Mouse (Mus musculus) splenic B cell, adult 2 months (primary cell): ENCODE results near the gene Lefty2.

Source experiments
- DNase-seq: peaks from one replicate; pipeline ENCODE4 v3.0.0-alpha.2; 2011; ENCODE audit warnings: low read depth, low spot score
- H3K27me3 ChIP-seq: 2 replicates; pipeline ENCODE4 v1.6.1; 2012; ENCODE audit warnings: mild to moderate bottlenecking, low read length, moderate library complexity, mixed read lengths; ENCODE audit not compliant: control insufficient read depth, poor library complexity, insufficient read depth, severe bottlenecking
- H3K36me3 ChIP-seq: 2 replicates; pipeline ENCODE4 v1.6.1; 2012; ENCODE audit warnings: mild to moderate bottlenecking, low read length, moderate library complexity, mixed read lengths; ENCODE audit not compliant: control insufficient read depth, poor library complexity, insufficient read depth, severe bottlenecking

The Lefty2 gene

DNA sequence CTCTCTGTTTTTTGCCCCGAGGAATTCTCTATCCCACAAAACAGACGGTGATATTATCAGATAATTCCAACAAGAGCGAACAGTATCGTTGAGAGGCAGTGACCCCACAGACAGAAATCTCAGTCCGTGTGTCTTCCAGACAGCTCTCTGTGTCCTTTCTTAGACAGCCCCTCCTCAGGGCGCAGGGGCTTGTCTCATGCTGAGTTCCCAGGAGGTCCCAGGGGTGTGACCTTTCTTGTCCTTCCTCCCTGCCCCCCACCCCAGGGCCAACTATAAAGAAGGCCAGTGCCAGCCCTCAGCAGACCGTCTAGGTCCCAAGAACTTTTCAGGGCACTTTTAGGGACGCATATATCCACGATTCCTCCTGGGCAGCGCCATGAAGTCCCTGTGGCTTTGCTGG is at the start of gene Lefty2:
TSS of gene Lefty2 (plus strand) at position 301 of the 400 bp plus-strand sequence.
- Histone ChIP-seq H3K36me3 (no peaks in the 10 kb centered on the region), H3K27me3 (no peaks in the 10 kb centered on the region)
- no peak for DNase-seq

DNA sequence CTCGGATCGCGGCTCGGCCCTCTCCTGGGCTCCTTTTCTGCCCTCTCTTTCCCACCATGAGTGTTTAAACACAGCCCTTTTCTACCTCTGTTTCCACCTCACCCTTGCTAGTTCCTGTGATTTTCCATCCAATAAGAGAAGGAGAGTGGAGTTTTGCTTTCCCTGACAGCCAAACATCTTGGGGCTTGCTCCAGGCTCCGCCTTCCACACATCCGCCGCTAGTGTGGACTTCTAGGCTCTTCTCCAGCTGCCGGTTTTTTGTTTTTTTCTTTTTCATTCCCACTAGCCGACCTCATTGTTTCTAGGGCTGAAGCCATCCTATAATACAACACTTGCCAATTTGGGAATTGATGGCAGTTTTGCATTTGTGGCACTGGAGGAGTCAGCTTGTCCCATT is 44.8 kb upstream of the Lefty2 start:
- Histone ChIP-seq H3K36me3 (no peaks in the 10 kb centered on the region), H3K27me3 (no peaks in the 10 kb centered on the region)
- DNase-seq = peak; percentile 54

DNA sequence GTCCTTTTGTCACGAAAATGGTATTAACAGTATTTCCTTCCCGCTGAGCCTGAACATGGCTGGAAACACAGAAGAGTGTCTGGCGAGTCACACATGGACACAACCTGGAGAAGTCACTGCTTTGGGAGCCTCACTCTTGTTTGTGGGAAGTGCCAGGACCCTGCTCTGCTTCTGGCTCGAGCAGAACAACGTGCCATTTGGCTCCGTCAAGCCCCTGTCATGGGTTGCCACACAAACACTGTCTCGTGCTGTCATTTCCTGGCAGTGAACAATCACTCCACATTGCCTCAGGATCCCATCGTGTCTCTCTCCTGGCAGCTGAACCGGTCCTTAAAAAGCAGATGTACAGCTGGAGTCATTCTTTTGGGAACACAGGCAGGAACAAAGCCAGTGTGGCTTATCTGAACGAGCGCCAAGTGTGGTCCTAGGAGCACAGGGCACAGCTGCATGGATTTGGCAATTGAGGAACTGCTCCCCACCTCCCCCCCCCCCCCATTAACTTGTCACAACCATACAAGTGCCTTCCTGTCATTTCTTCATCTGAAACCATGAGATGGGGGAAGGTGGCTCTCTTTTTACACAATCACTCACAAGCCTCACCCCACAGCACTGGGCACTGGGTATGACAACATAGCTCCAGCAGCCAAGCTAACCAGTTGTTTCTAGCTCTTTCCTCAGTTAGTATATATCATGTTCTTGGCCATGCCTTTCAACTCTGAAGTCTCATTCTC is 44.2 kb upstream of the Lefty2 start:
- H3K36me3 ChIP-seq = no peaks in the 10 kb centered on the region
- DNase-seq = peak; percentile 86
- H3K27me3 ChIP-seq = no peaks in the 10 kb centered on the region

DNA sequence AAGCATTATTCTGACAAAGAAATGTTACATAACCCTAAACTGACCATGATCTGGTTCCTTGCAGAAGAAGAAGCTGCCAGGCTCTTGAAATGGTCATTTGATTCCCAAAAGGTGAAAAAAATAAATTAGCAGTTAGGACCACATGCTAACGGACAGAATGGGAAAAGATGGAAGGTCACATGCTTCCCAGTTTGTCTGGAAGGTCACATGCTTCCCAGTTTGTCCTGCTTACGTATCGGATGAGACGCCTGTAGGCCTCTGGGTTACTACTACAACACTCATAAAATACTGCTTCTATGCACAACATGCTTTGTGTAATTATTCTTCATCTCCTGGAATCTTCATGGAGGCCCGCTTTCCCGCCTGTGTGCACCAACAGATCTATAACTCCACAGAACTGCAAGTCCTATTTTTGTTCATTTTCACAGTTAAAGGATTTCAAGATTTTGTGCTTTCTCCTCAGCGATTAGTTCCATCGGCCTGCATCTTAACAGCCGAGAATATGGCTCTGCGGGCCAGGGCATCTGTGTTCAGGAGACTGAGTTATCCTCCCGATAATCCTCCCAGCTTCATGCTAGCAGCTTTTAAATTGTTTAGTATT is 43.1 kb upstream of the Lefty2 start:
- no peak for DNase-seq
- no peaks in the 10 kb centered on the region for H3K27me3 ChIP-seq
- H3K36me3 ChIP-seq = 0 out of 2 replicates have a peak, but pooled peaks cover 3% of the 10 kb centered on the region

DNA sequence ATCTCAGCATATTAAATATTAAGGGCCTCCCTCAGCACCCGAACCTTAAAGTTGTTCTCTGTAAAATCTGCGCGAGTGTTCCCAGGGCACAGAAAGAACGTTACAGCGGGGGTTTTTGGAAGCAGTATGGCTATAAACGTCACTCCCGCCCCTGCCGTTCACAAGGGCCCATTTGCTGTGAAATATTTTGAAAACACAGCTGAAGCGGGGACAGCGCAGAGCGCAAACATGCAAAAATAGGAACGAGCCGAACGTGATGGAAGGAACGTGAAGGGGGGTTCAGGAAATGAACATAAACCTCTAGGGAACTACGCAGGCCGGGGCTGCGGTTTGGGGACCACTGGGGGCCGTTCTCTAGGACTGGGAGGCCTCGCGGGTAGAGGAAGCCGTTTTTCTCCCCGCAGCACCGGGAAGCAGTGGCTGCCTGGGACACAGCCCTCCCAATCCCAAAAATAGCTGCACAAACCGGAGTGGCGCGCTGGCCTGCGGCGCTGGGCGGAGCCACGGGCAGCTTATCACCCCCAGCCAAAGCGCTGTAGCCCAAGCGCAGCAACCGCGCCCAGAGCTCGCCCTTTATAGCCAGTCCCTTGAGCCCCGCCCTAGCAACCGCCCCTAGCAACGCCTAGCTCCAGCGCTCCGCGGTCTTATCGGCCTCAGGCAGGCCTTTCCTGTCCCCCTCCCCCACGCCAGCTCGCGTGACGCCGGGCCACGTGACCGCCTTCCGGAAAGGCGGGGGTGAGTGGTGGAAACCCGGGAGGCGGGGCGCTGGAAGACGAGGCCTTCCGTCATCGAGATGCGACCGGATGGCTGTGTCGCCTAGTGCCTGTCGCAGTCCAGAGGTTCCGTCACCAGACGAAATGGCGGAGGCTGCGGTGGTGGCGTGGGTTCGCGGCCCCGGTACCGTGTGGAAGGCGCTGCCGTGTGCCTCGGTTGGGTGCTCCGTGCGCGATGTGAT is 42.3 kb upstream of the Lefty2 start, which contains the start of gene Sde2:
TSS of gene Sde2 (plus strand) at position 812 of the 955 bp plus-strand sequence.
- DNase-seq = peak; percentile 100
- no peaks in the 10 kb centered on the region for H3K27me3 ChIP-seq

DNA sequence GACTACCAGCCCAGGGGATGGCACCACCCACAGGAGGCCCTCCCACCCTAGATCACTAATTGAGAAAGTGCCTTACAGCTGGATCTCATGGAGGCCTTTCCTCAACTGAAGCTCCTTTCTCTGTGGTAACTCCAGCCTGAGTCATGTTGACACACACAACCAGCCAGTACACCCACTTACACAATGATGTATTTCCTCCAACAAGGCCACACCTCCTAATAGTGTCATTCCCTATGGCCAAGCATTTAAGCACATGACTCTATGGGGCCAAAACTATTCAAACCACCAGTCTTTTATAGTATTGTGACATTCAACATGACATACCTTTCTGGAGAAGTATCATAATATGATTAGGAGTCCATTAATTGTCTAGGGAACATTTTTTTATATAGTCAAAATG is 34.1 kb upstream of the Lefty2 start:
- no peaks in the 10 kb centered on the region for H3K27me3 ChIP-seq
- H3K36me3 ChIP-seq = peaks cover 25% of the 10 kb centered on the region
- DNase-seq = no peak

More for the DNA sequence above, 42.3 kb upstream of the Lefty2 start, which contains the start of gene Sde2:
- 0 out of 2 replicates have a peak, but pooled peaks cover 3% of the 10 kb centered on the region for H3K36me3 ChIP-seq

DNA sequence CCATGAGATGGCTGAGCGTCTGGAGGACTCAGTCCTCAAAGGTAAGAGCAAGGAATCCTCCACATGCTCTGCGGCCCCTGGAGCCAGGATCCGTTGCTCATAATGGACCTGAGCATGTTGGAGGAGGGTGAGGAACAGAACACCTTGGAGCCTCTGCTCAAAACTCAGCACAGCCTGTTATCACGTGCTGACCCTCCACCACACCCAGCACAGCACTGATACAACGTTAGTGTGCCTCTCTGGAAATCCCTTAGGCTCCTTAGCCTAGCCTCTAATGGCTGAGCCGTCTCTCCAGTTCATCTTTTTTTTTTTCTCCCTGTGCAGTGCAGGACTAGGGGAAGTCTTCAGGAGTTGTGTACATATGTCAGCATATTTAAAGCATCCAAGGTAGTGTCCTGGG is 32.9 kb upstream of the Lefty2 start:
- H3K36me3 ChIP-seq = peaks cover 24% of the 10 kb centered on the region
- no peaks in the 10 kb centered on the region for H3K27me3 ChIP-seq
- no peak for DNase-seq

DNA sequence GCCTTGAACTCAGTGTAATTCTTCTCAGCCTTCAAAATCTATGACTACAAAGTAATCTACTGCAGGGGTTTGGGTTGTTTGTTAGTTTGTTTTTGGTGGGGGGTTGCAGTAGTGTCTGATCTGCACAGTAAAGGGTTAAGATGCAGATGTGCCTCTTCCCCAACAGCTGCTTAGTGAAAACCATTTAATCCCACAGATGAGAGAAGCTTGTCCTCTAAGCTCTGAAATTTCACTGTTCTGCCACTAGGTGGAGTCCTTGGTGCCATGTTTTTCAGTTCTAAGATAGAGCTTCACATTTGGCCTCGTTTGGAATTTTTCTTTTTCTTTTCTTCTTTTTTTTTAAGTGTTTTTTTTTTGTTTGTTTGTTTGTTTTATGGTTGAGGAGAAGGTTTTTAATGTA is 29.3 kb upstream of the Lefty2 start:
- peak; percentile 75 for DNase-seq
- no peaks in the 10 kb centered on the region for H3K27me3 ChIP-seq

DNA sequence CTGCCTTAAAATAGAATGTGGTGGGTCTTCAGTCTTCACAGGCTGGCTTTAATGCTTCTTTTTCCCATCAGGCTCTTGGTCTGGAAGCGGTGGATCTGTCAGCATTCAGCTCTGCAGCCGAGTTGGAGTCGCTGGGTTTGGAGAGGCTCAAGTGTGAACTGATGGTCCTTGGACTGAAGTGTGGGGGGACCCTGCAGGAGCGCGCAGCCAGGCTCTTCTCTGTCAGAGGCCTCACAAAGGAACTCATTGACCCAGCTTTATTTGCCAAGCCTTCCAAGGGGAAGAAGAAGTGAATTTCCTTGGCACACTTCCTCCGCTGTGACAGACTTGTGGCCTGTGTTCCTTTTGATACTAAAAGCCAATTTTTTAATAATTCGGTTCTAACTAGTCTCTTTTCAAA is 26.9 kb upstream of the Lefty2 start:
- Histone ChIP-seq H3K36me3 (peaks cover 24% of the 10 kb centered on the region), H3K27me3 (no peaks in the 10 kb centered on the region)
- no peak for DNase-seq

More for the DNA sequence above, 29.3 kb upstream of the Lefty2 start:
- H3K36me3 ChIP-seq = peaks cover 34% of the 10 kb centered on the region

DNA sequence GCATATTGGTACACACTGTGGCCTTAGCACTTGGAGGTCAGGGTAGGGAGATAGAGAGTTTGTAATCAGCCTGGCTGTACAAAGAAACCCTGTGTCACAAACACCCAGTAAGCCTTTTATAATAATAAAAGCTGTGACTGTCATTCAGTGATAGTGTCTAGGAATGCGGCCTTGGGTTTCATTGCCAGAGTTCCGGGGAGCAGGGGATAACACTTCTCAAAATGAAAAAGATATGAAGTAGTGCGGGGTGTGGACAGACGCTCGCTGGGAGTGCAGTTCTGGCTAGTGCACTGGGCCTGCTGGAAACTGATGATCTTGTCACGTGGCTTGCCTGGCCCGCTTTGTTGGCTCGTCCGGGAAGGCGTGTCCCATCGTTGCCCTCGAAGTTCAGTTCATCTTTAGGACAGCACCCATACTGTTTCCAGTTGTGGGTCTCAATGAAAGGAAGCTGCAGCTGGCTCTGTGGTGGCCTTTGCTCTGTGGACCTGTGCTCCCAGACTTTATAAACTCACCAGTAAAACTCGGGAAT is 22.7 kb upstream of the Lefty2 start:
- DNase-seq = no peak
- H3K27me3 ChIP-seq = no peaks in the 10 kb centered on the region
- peaks cover 10% of the 10 kb centered on the region for H3K36me3 ChIP-seq

DNA sequence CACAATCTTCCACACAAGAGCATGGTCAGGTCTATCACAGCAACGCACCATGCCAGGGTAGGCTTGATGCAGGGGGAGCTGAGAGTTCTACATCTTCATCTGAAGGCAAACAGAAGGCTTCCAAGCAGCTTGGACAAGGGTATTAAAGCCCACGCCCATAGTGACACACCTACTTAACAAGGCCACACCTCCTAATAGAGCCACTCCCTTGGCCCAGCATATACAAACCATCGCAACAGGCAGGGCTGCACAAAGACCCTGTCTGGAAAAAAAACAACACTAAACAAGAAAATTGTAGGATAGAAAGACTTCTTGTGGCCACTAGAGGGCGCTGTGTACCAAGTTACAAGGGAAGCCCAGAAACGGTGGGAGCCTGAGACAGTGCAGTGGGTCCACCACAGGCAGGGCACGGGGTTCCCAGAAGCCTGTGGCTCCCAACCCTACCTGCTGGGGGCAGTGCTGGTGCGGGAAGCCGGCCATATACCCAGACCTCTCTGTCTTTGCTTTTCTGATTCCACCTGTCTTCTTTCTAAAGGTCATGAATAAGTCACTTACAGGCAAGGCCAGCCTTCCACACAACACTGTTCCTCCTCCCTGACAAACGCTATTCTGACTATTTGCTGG is 18.9 kb upstream of the Lefty2 start:
- DNase-seq = peak; percentile 91
- Histone ChIP-seq H3K27me3 (no peaks in the 10 kb centered on the region), H3K36me3 (no peaks in the 10 kb centered on the region)

DNA sequence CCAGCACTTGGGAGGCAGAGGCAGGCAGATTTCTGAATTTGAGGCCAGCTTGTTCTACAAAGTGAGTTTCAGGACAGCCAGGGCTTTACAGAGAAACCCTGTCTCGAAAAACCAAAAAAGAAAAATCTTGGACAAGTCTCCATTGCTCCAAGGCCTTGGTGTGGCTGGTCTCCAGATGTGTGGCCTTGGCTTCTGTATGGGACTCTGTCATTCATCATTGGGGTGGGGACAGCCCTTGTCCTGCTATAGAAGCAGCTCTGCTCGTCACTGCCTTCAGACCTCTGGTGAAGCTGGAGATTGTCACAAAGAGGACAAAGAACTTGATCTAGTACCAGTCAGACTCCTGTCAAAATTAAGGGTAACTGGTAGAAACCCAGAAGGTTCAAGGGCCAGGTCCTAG is 18.3 kb upstream of the Lefty2 start:
- DNase-seq = no peak
- Histone ChIP-seq H3K27me3 (no peaks in the 10 kb centered on the region), H3K36me3 (no peaks in the 10 kb centered on the region)

DNA sequence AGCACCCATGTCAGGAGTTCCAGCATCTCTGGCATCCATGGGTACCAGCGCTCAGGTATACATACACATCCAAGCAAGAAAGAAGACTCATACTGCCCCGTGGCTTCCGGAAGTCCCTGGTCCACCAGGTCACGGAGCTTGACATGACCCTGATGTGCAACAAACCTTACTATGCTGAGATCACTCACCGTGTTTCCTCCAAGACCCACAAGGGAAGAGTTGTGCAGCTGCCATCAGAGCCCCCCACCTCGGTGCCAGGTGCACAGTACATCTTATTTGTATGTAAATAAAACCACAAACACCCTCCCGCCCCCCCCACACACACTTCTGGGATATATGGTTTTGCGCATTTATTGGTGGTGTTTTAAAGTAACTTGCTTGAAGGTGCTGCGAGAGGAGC is 17.8 kb upstream of the Lefty2 start:
- Histone ChIP-seq H3K36me3 (no peaks in the 10 kb centered on the region), H3K27me3 (no peaks in the 10 kb centered on the region)
- peak; percentile 70 for DNase-seq

DNA sequence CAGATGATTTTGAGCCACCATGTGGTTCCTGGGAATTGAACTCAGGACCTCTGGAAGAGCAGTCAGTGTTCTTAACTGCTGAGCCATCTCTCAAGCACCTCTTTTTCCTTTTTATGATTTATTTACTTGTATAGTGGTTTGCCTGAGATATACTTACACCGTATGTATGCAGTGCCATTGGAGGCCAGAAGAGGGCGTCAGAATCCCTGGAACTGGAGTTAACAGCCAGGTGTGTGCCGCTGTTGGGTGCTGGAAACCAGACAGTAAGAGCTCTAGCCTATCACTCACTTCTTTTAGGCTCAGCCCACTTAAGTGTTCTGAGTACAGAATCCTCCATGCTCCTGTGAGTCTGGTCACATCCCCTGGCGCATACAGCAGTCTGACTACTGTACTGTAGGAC is 15.4 kb upstream of the Lefty2 start:
- no peaks in the 10 kb centered on the region for H3K27me3 ChIP-seq
- DNase-seq = no peak
- H3K36me3 ChIP-seq = no peaks in the 10 kb centered on the region
